Mouse (Mus musculus) CH12.LX (cell line): ENCODE measurements around the gene Alox12b.

ENCODE experiments used
- CHD2 ChIP-seq: IDR thresholded peaks from 2 replicates; pipeline ENCODE4 v1.6.1; 2011; ENCODE audit warnings: low read length, improper control_type of control experiment
- CTCF ChIP-seq, 2 experiments: IDR thresholded peaks in 1 of 2; conservative IDR thresholded peaks in 1 of 2; 2 replicates each; pipeline ENCODE4 v1.5.1; 2011 to 2012; ENCODE audit warnings: low read depth in 2 of 2, low read length in 2 of 2, improper control_type of control experiment in 1 of 2, inconsistent platforms in 1 of 2, mild to moderate bottlenecking in 1 of 2, moderate library complexity in 1 of 2
- E2F4 ChIP-seq: IDR thresholded peaks from 2 replicates; pipeline ENCODE4 v1.6.1; 2011; ENCODE audit warnings: low read depth, low read length, improper control_type of control experiment; ENCODE audit not compliant: insufficient replicate concordance
- HCFC1 ChIP-seq: IDR thresholded peaks from 2 replicates; pipeline ENCODE4 v1.6.1; 2012; ENCODE audit warnings: low read depth, mild to moderate bottlenecking, inconsistent platforms, low read length, improper control_type of control experiment
- JUND ChIP-seq: conservative IDR thresholded peaks from 2 replicates; pipeline ENCODE4 v1.6.1; 2011; ENCODE audit warnings: low read depth, low read length, improper control_type of control experiment
- MEF2A ChIP-seq: IDR thresholded peaks from 2 replicates; pipeline ENCODE4 v1.6.1; 2014; ENCODE audit warnings: low read depth, mild to moderate bottlenecking, inconsistent platforms, low read length, improper control_type of control experiment, borderline replicate concordance
- MXI1 ChIP-seq: IDR thresholded peaks from 2 replicates; pipeline ENCODE4 v1.6.1; 2011; ENCODE audit warnings: mild to moderate bottlenecking, low read depth, low read length, improper control_type of control experiment
- NELFE ChIP-seq: IDR thresholded peaks from 2 replicates; pipeline ENCODE4 v1.6.1; 2011; ENCODE audit warnings: low read depth, low read length, improper control_type of control experiment
- PAX5 ChIP-seq: IDR thresholded peaks from 2 replicates; pipeline ENCODE4 v1.6.1; 2012; ENCODE audit warnings: low read length, inconsistent platforms, mixed read lengths
- ZMIZ1 ChIP-seq: IDR thresholded peaks from 2 replicates; pipeline ENCODE4 v1.6.1; 2012; ENCODE audit warnings: low read depth, mild to moderate bottlenecking, inconsistent platforms, low read length, improper control_type of control experiment

DNA sequence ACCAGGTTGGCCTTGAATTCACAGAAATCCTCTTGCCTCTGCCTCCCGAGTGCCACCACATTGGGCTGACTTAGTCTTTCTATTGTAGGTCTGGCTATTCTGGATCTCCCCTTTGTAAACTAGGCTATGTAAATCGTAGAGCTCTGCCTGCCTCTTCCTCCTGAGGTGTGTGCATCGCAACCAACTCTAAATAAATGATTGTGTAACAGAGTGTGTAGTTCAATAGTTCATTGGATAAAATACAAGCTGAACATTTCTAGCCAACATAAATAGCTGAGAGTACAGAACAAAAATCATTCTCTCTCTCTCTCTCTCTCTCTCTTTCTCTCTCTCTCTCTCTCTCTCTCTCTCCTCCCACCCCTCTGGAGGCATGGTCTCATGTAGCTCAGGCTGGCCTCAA is 42.2 kb upstream of the Alox12b start:
- no peak for TF ChIP-seq HCFC1
- TF ChIP-seq JUND = no peak
- TF ChIP-seq ZMIZ1 = no peak
- no peak for TF ChIP-seq NELFE
- no peak for TF ChIP-seq CTCF (conservative IDR thresholded peaks at IDR 0.05 in 1 of 2, IDR thresholded peaks at IDR 0.05 in 1 of 2; ENCODE audit: low read depth in 2 of 2, low read length in 2 of 2)
- TF ChIP-seq E2F4 = no peak
- TF ChIP-seq CHD2 = no peak
- TF ChIP-seq MXI1 = no peak
- no peak for TF ChIP-seq PAX5
- TF ChIP-seq MEF2A = no peak
